Comparison of ENCODE assay signal across 22 mouse cellular contexts in genomic region chr8:72330806-72331516, GRCm38 (mm10). TPM values are rescaled to one million over a fixed set of nuclear protein-coding genes. Genes with fewer than 3 reads are reported as not detected.
DNase-seq lines count a peak whose midpoint lies in the region; ATAC-seq and TF ChIP-seq lines count a peak whose summit lies in the region.
"Had no signal": no experiment of that assay in that cellular context is flagged by ENCODE, and none has a peak within 500 bp of the region (broad histone marks: within the 10 kb centered on the region; RNA-seq: fewer than 3 reads in every experiment).

No protein-coding gene starts in this region.

- intact Hi-C loops in heart, postnatal 25 days (cut with DNase I): no loop called here

- no peak for ATAC-seq in heart, embryonic 16.5 days (replicated peaks; ENCODE audit: extremely low read depth, insufficient read depth, low FRiP score)
- peak; percentile 80 for ATAC-seq in inflammation-experienced regulatory T-cells, adult 6 months
- ATAC-seq: forebrain, embryonic 13.5 days; intestine, embryonic 15.5 days; midbrain, embryonic 16.5 days had no signal

- no peak for TF ChIP-seq POLR2A in ES-Bruce4 (IDR thresholded peaks at IDR 0.05; ENCODE audit: insufficient read depth, low read length)

- H3K27me3 ChIP-seq in heart, embryonic 16.5 days (ENCODE audit: control insufficient read depth, insufficient read depth, low read length): no peaks in the 10 kb centered on the region
- H3K27me3 ChIP-seq in ES-Bruce4 (ENCODE audit: control insufficient read depth, insufficient read depth, low read length, poor library complexity, severe bottlenecking): no peaks in the 10 kb centered on the region
- H3K27me3 ChIP-seq: forebrain, embryonic 13.5 days; hindbrain, embryonic 13.5 days; intestine, embryonic 15.5 days had no signal

- no peak for TF ChIP-seq EP300 in ES-Bruce4 (IDR thresholded peaks at IDR 0.05; ENCODE audit: insufficient read depth, low read depth, low read length)

- H3K4me2 ChIP-seq in heart, embryonic 16.5 days (ENCODE audit: low read depth, low read length): no peak overlapping the region
- H3K4me2 ChIP-seq: forebrain, embryonic 13.5 days; hindbrain, embryonic 13.5 days; intestine, embryonic 15.5 days; liver, embryonic 11.5 days had no signal

- 80% methylated on average over 6 of the region's 6 CpGs for WGBS in heart, embryonic 16.5 days

- DNase-seq in heart, postnatal 25 days (ENCODE audit: low spot score): no peak
- DNase-seq in CD4-positive helper T cell, adult 2 months (ENCODE audit: low read depth, low spot score): peak; percentile 75
- no peak for DNase-seq in yolk sac, embryonic 10.5 days (ENCODE audit: low spot score)
- no peak for DNase-seq in urinary bladder, postnatal 4 days (ENCODE audit: low spot score in 2 of 2)
- DNase-seq: cerebellum, adult 2 months; gastrocnemius, postnatal 36 days; kidney, adult 9 months; kidney, postnatal 4 days; lung, adult 18-20 months; lung, postnatal 14 days; right cerebral cortex, postnatal 25 days had no signal

- H3K4me1 ChIP-seq in heart, embryonic 16.5 days (ENCODE audit: control insufficient read depth, insufficient read depth, low read length): peaks cover 9% of the 10 kb centered on the region; the same call in 1 of the 2 replicates
- H3K4me1 ChIP-seq in ES-Bruce4 (ENCODE audit: control insufficient read depth, insufficient read depth, low read length): peaks cover 40% of the 10 kb centered on the region
- H3K4me1 ChIP-seq: forebrain, embryonic 13.5 days; hindbrain, embryonic 13.5 days; intestine, embryonic 15.5 days had no signal

- TF ChIP-seq CTCF in ES-Bruce4 (IDR thresholded peaks at IDR 0.05; ENCODE audit: low read depth, low read length): no peak

- H3K27ac ChIP-seq in heart, embryonic 16.5 days (ENCODE audit: low read length): peak overlapping the region; percentile 50; the same call in 1 of the 2 replicates
- peak overlapping the region; percentile 14; the same call in 1 of the 2 replicates for H3K27ac ChIP-seq in ES-Bruce4 (ENCODE audit: insufficient read depth, low read length)
- H3K27ac ChIP-seq: embryonic facial prominence, embryonic 10.5 days; forebrain, embryonic 13.5 days; heart, embryonic 10.5 days; hindbrain, embryonic 13.5 days; intestine, embryonic 15.5 days had no signal

- H3K36me3 ChIP-seq in heart, embryonic 16.5 days (ENCODE audit: control insufficient read depth, insufficient read depth): no peaks in the 10 kb centered on the region; the same call in 1 of the 2 replicates
- H3K36me3 ChIP-seq in ES-Bruce4 (ENCODE audit: control insufficient read depth, insufficient read depth, low read length, poor library complexity, severe bottlenecking): no peaks in the 10 kb centered on the region
- H3K36me3 ChIP-seq: intestine, embryonic 15.5 days had no signal

- no peaks in the 10 kb centered on the region for H3K9me3 ChIP-seq in heart, embryonic 16.5 days (replicated peaks; ENCODE audit: control insufficient read depth, low read length)
- no peaks in the 10 kb centered on the region for H3K9me3 ChIP-seq in ES-Bruce4 (replicated peaks; ENCODE audit: control insufficient read depth, insufficient read depth, low read length, poor library complexity, severe bottlenecking)
- H3K9me3 ChIP-seq: embryonic facial prominence, embryonic 10.5 days; forebrain, embryonic 13.5 days; heart, embryonic 10.5 days; hindbrain, embryonic 13.5 days; intestine, embryonic 15.5 days had no signal

- H3K4me3 ChIP-seq in heart, embryonic 16.5 days (ENCODE audit: low read length): no peak overlapping the region
- no peak overlapping the region for H3K4me3 ChIP-seq in ES-Bruce4 (ENCODE audit: low read depth, low read length)
- H3K4me3 ChIP-seq: embryonic facial prominence, embryonic 10.5 days; forebrain, embryonic 13.5 days; heart, embryonic 10.5 days; hindbrain, embryonic 13.5 days; intestine, embryonic 15.5 days had no signal

- H3K9ac ChIP-seq in heart, embryonic 16.5 days (ENCODE audit: low read length): peak overlapping the region; percentile 50; the same call in 1 of the 2 replicates
- H3K9ac ChIP-seq in ES-Bruce4 (ENCODE audit: low read depth, poor library complexity, severe bottlenecking): 0 out of 2 replicates have a peak overlapping the region, but pooled peaks have one; percentile 0
- H3K9ac ChIP-seq: forebrain, embryonic 13.5 days; hindbrain, embryonic 13.5 days; intestine, embryonic 15.5 days had no signal

RNA-seq across cellular contexts. Expression of gene Klf2, which starts 12.1 kb away (rescaled TPM):
- polyA plus RNA-seq in heart, embryonic 16.5 days (2015; fragmentation: Nextera tagmentation; extraction: Ambion mirVana): 14.8 and 15.3 TPM in 2 replicates
- total RNA-seq in heart, postnatal 25 days (2021): 10 to 100 TPM; 48.2 to 62.5 TPM
- 44.7 and 47.0 TPM in 2 replicates for polyA plus RNA-seq in ES-Bruce4 (2011; ENCODE audit: insufficient read depth, insufficient read length, low read depth, missing spikeins)
- 10 to 100 TPM; 21.0 to 28.1 (median 24.3) TPM for polyA plus RNA-seq in inflammation-experienced regulatory T-cells, adult 6 months (2017; shearing (Covaris generic))
- total RNA-seq: MEL had no signal

RNA-seq across cellular contexts. Expression of gene Gm10282, which starts 25.9 kb away (rescaled TPM):
- polyA plus RNA-seq in heart, embryonic 16.5 days (2015; fragmentation: Nextera tagmentation; extraction: Ambion mirVana): 15.0 and 30.4 TPM in 2 replicates
- total RNA-seq in heart, postnatal 25 days (2021): 10 to 100 TPM in 1 of 2 experiments, 1 to 10 TPM in 1; 7.6 to 10.1 TPM
- polyA plus RNA-seq in ES-Bruce4 (2011; ENCODE audit: insufficient read depth, insufficient read length, low read depth, missing spikeins): 2.3 and 4.5 TPM in 2 replicates
- polyA plus RNA-seq in inflammation-experienced regulatory T-cells, adult 6 months (2017; shearing (Covaris generic)): 100 to 1,000 TPM in 1 of 3 experiments, 10 to 100 TPM in 2; 20.4 to 115 (median 45.5) TPM
